Mouse (Mus musculus): ENCODE results near the gene Rgr.

- TF ChIP-seq POLR2A (IDR thresholded peaks at IDR 0.05; ENCODE audit: control insufficient read depth, low read depth, low read length), result no peak
- TF ChIP-seq CTCF (IDR thresholded peaks at IDR 0.05; ENCODE audit: control insufficient read depth, insufficient read depth, insufficient replicate concordance, low read depth, low read length), result no peak
Observed at GRCm38 (mm10) chr14:37068516-37068915, 19.8 kb upstream of the Rgr start.

Data from testis, adult 2 months (tissue).